Mouse (Mus musculus) gastrocnemius, postnatal 14 days (tissue): Measurements from ENCODE around the gene Slc24a5. TPM values are rescaled to one million over a fixed set of nuclear protein-coding genes. Genes with fewer than 3 reads are reported as not detected.
"Not testable (repeated sequence)": the region's sequence is repeated elsewhere in the genome, so short reads cannot be mapped to it uniquely, and the experiment has no call there.

ENCODE experiments used
- DNase-seq: peaks from one replicate; pipeline ENCODE4 v3.0.0; 2021; ENCODE audit warnings: mixed read lengths
- intact Hi-C: fragments of 180-260 bp; cut with DNase I; formaldehyde crosslinking; loops from one replicate; pipeline ENCODE4 v1.15.1; 2025; ENCODE audit warnings: low total_unique reads
- long read RNA-seq, 2 experiments: library from polyadenylated mRNA; stranded (forward); transcript quantifications; one replicate each; pipeline ENCODE4 v2.0.0; 2021
- total RNA-seq, 2 experiments: library from RNA; stranded (reverse); gene quantifications; 2 replicates each; pipeline ENCODE4 v1.2.3; 2021

The Slc24a5 gene
- not detected for total RNA-seq
- long read RNA-seq, experiment 1, result 0 reads
- long read RNA-seq, experiment 2, result 0 reads

DNA sequence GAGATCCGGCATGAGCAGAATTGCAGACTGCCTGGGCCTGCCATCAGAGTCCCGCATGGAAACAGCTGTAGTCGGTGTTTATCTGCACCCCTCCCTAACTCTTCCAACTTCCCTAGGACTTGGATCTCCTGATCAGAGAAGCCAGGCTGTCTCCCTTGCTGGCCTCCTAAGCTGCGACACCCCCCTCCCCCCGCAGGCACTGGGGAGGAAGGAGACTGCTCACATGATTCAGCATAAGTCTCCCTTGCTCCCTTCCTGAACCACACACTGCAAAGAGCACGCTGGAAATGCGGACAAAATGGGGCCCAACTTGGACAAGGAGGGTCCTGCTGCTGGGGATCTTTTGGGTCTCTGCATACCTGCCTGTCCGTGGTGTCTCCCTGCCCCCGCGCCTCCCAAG lies at the start of gene Slc24a5:
TSS of gene Slc24a5 (plus strand) at position 231 of the 400 bp plus-strand sequence.
- DNase-seq, result no peak
- intact Hi-C loops, result no loop called here

DNA sequence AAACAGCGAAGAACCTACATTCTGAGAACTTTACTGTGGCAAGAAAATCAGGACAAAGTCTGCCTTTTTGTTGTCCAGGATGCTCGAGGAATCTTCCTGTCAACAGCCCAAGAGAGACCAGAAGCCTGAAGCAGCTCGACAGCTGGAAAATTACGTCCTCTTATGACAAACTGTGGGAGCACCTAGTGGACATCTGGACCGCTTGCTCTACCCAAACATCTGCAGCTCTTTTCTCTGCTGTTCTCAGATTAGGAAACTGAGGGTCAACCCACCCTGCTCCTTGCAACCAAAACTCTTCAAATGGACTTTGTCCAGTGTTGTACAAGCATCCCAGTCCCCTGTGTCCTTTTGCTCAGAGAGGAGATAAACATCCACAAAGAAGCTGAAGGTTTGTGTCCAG lies 43.5 kb upstream of the Slc24a5 start:
- peak; percentile 4 for DNase-seq
- intact Hi-C loops, result no loop called here

GRCm38 (mm10) chr2:125026358-125027000 lies 41.4 kb upstream of the Slc24a5 start:
- no peak for DNase-seq
- intact Hi-C loops, result no loop called here

GRCm38 (mm10) chr2:125030591-125030990 lies 37.3 kb upstream of the Slc24a5 start:
- intact Hi-C loops, result no loop called here
- DNase-seq, result no peak

DNA sequence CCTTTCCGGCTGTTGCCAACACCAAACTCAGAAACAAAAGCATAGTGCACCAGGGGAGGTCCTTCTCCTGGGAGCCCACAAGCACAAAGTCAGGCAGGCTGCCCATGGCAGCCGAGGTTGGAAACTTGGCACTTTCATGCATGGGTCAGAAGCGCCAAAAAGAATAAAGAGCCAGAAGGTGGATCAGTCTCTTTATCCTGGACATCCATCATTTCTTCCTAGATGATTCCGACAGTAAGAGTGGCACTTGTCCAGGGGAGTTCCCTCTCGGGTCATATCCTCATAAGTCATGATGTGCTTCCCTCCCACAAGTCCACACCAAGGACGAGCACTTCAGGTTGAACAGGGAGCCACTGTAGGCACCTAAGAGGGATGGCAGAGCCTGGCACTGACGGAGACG lies 36.8 kb upstream of the Slc24a5 start:
- peak; percentile 5 for DNase-seq
- intact Hi-C loops, result no loop called here

- DNase-seq, result no peak
- intact Hi-C loops, result no loop called here
These were observed 36.2 kb upstream of the Slc24a5 start for GRCm38 (mm10) chr2:125031562-125032257.

DNA sequence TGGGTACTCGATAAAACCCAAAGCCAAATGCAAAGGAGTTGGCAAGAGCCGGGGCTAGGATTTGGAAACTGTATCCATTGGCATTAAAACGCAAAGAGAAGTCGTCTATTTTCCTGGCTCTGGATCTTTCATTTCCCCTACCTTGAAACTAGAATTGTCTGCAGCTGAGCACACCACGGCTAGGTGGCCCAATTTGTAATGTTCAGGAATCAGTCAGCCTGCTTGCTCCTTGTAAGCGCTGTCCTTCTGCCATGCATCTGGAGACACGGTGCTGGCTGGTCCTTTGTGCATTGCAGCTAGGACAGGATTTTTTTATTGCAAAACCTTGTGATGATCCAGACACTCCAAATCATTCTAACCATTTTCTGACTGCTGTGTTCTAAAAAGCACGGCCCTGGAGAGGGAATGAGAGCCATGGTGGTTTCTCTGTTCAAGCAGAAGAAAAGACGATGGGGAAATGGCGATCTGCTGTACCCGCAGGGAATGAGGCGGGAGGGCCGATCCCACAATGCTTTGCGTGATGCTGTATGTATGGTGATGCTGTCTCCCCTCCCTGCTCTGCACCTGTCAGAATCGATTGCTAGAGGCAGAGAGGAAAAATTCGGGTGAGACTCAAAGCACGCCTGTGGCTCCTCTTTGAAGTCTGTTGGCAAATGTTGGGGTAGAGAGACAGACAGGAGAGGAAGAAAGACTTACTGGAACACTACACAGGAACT lies 35.5 kb upstream of the Slc24a5 start:
- no peak for DNase-seq
- intact Hi-C loops, result no loop called here

GRCm38 (mm10) chr2:125033042-125033743 lies 34.7 kb upstream of the Slc24a5 start:
- DNase-seq, result peak; percentile 10
- intact Hi-C loops, result no loop called here

GRCm38 (mm10) chr2:125055316-125055903 lies 12.5 kb upstream of the Slc24a5 start:
- no peak for DNase-seq
- intact Hi-C loops, result no loop called here

DNA sequence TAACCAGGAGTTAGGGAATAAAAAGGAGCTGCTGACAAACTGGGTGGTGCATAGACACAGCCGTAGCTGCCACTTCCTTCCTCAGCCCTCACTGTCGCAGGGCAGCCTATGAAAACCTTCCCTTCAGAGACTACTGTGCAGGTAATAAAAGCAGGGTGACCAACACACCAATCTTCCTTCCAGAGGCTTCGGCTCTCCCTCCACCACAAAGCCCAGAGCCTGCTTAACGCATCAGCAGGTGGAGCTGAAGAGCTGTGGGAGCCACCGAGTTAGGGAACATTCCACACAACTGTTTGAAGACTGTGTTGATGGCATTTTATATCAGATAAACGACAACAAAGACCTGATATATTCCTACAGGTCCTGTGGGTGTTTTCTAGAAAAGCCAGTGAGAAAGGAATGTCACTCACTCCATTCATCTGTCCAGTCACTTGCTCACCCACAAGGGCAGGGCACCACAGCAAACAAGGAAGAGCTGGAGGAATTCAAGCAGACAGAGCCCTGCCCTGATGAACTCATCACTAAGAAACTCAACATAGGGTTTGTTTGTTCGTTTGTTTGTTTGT lies 10.6 kb upstream of the Slc24a5 start:
- intact Hi-C loops, result no loop called here
- peak; percentile 13 for DNase-seq

GRCm38 (mm10) chr2:125061451-125061850 lies 6.5 kb upstream of the Slc24a5 start:
- intact Hi-C loops, result no loop called here
- DNase-seq, result no peak

GRCm38 (mm10) chr2:125062944-125063343 lies 5.0 kb upstream of the Slc24a5 start:
- intact Hi-C loops, result no loop called here
- DNase-seq, result no peak

DNA sequence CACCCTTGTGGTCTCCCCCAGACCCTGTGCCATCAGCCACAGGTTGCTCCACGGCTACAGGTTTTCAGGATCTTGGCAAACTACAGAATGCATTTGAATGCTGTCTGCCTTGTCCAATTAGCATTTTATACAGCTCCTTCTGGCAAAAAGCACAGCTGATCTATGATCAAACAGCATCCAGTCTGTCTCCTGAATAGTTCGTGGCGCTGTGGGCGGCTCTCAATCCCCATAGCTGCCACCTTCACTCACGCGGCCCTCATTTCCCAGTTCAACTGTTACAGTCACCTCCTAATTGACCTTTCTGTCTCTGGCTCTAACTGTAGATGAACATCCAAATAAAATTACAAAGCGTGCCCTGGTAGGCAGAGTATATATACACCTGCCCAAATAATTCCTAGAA lies 551 bp upstream of the Slc24a5 start:
- no peak for DNase-seq
- intact Hi-C loops, result no loop called here

GRCm38 (mm10) chr2:125068696-125069095 lies 772 bp downstream of the Slc24a5 start:
- DNase-seq, result no peak
- intact Hi-C loops, result no loop called here

DNA sequence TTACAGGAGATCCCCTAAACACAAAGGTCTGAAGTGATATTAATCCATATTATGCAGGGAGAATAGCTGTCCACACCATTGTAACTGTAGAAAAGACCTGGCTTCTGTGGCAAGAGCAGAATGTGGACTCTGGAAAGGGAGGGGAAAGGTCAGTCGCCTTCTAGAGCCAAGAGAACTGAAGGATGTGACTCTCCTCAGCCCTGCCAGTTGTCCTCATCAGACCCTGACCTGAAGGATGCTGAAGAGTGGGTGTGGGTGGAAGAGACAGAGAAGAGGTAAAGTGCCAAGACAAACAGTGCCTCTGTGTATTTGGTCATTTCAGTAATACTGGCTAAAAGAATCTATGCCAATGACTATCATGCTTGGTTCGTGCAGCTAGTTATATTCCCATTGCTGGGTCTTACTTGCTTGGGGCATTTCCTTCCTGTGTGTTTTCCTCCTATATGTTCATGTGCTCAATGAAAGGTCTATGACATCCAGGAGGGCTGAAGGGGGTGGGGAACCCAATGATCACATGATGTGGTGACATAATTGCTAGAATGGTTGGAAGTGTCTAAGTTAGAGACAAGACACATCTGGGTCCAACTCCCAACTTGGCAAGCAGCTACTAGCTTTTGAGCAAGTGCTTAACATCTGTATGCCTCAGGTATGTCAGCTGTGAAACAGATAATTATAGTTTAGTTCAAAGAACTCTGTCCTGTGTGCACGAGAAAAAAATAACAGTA lies 5.3 kb downstream of the Slc24a5 start:
- DNase-seq, result no peak
- intact Hi-C loops, result no loop called here

- DNase-seq, result no peak
- intact Hi-C loops, result no loop called here
These were observed 16.0 kb downstream of the Slc24a5 start for GRCm38 (mm10) chr2:125083879-125084278.

GRCm38 (mm10) chr2:125088757-125089156 lies 20.8 kb downstream of the Slc24a5 start:
- intact Hi-C loops, result no loop called here
- no peak for DNase-seq

- not testable (repeated sequence) for DNase-seq
These were observed 24.2 kb downstream of the Slc24a5 start for GRCm38 (mm10) chr2:125092123-125092522.

DNA sequence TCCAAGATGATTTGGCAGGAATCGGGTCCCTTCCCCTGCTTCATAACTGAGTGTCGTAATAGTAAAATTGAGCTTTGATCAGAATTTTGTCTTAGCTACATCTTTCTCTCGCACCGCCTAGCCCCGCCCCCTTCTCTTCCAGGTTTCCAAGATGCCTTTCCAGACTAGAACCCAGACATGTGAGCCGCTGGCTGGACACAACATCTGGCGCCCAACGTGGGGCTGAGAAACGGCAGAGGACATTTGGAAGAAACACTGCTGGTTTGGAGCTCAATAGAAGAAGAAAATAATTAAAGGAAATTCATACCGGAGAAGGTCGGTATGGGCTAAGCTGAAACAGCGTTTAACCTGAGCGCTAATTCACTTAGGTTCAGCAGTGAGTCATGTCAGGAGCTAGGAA lies 36.6 kb downstream of the Slc24a5 start:
- intact Hi-C loops, DNase-seq: not testable (repeated sequence)

More at GRCm38 (mm10) chr2:125092123-125092522, 24.2 kb downstream of the Slc24a5 start:
- intact Hi-C loops, result not testable (repeated sequence)
